ENCODE assay signal across 9 mouse cellular contexts in genomic region chr5:83778310-83778972, GRCm38 (mm10).
DNase-seq lines count a peak whose midpoint lies in the region; ATAC-seq and TF ChIP-seq lines count a peak whose summit lies in the region.
"Had no signal": no experiment of that assay in that cellular context is flagged by ENCODE, and none has a peak within 500 bp of the region (broad histone marks: within the 10 kb centered on the region; RNA-seq: fewer than 3 reads in every experiment).

No protein-coding gene starts in this region.

- 32% methylated on average over 3 of the region's 3 CpGs for WGBS in hindbrain, embryonic 11.5 days
- WGBS in hindbrain, embryonic 12.5 days: 30% methylated on average over 3 of the region's 3 CpGs
- 31% methylated on average over 3 of the region's 3 CpGs for WGBS in neural tube, embryonic 11.5 days

- H3K4me1 ChIP-seq in hindbrain, embryonic 11.5 days (replicated peaks; ENCODE audit: control insufficient read depth, insufficient read depth, low read length): no peaks in the 10 kb centered on the region
- H3K4me1 ChIP-seq in hindbrain, embryonic 12.5 days: no peaks in the 10 kb centered on the region
- H3K4me1 ChIP-seq in neural tube, embryonic 11.5 days (ENCODE audit: control insufficient read depth, insufficient read depth, low read length): no peaks in the 10 kb centered on the region
- no peaks in the 10 kb centered on the region for H3K4me1 ChIP-seq in cortical plate, adult 2 months (ENCODE audit: control insufficient read depth, insufficient read depth, low read length)

- no peak overlapping the region for H3K4me2 ChIP-seq in hindbrain, embryonic 11.5 days (replicated peaks; ENCODE audit: low read depth, low read length)
- no peak overlapping the region for H3K4me2 ChIP-seq in hindbrain, embryonic 12.5 days (replicated peaks)
- no peak overlapping the region for H3K4me2 ChIP-seq in neural tube, embryonic 11.5 days (ENCODE audit: low read depth)

- H3K4me3 ChIP-seq in hindbrain, embryonic 11.5 days (ENCODE audit: low read depth, low read length): no peak overlapping the region
- no peak overlapping the region for H3K4me3 ChIP-seq in hindbrain, embryonic 12.5 days
- H3K4me3 ChIP-seq in neural tube, embryonic 11.5 days (ENCODE audit: low read depth, low read length): no peak overlapping the region
- H3K4me3 ChIP-seq in cortical plate, adult 2 months (ENCODE audit: insufficient read depth, low read length): no peak overlapping the region

- ATAC-seq in hindbrain, embryonic 11.5 days (ENCODE audit: low FRiP score): 0 out of 2 replicates have a peak, but pooled peaks have one; percentile 44
- ATAC-seq in hindbrain, embryonic 12.5 days (ENCODE audit: low FRiP score): no peak
- ATAC-seq in neural tube, embryonic 11.5 days (ENCODE audit: insufficient read depth, low FRiP score, low TSS enrichment): no peak

- no peaks in the 10 kb centered on the region for H3K36me3 ChIP-seq in hindbrain, embryonic 11.5 days (ENCODE audit: control insufficient read depth, insufficient read depth, low read length)
- H3K36me3 ChIP-seq in hindbrain, embryonic 12.5 days: no peaks in the 10 kb centered on the region
- no peaks in the 10 kb centered on the region for H3K36me3 ChIP-seq in neural tube, embryonic 11.5 days (ENCODE audit: control insufficient read depth, insufficient read depth, low read length)

- no peak overlapping the region for H3K27ac ChIP-seq in hindbrain, embryonic 11.5 days (ENCODE audit: low read depth, low read length)
- no peak overlapping the region for H3K27ac ChIP-seq in hindbrain, embryonic 12.5 days
- H3K27ac ChIP-seq in neural tube, embryonic 11.5 days (ENCODE audit: low read depth, low read length): no peak overlapping the region
- H3K27ac ChIP-seq in cortical plate, adult 2 months (ENCODE audit: insufficient read depth, low read length): no peak overlapping the region

- TF ChIP-seq CTCF in cortical plate, adult 2 months (IDR thresholded peaks at IDR 0.05; ENCODE audit: extremely low read depth, insufficient read depth, low read length): 0 out of 2 replicates have a peak, but pooled peaks have one; percentile 7

- H3K9me3 ChIP-seq in hindbrain, embryonic 11.5 days (ENCODE audit: control insufficient read depth, low read length): no peaks in the 10 kb centered on the region
- no peaks in the 10 kb centered on the region for H3K9me3 ChIP-seq in hindbrain, embryonic 12.5 days (replicated peaks)
- H3K9me3 ChIP-seq in neural tube, embryonic 11.5 days (ENCODE audit: control insufficient read depth, low read length): no peaks in the 10 kb centered on the region

- TF ChIP-seq POLR2A in cortical plate, adult 2 months (IDR thresholded peaks at IDR 0.05; ENCODE audit: extremely low read depth, insufficient read depth, low read length): no peak

- DNase-seq in hindbrain, embryonic 11.5 days (ENCODE audit: low spot score): peak; percentile 67
- peak; percentile 40 for DNase-seq in neural tube, embryonic 11.5 days (ENCODE audit: low spot score)
- DNase-seq in neural tube, embryonic 10.5 days (ENCODE audit: extremely low spot score, low spot score): no peak
- DNase-seq in retina, embryonic 14.5 days (ENCODE audit: low spot score): peak; percentile 81
- DNase-seq in ovary, postnatal 36 days (ENCODE audit: low spot score): no peak
- no peak for DNase-seq in T-cell, adult 2 months (ENCODE audit: low spot score)
- DNase-seq: lung, postnatal 4 days had no signal

- no peaks in the 10 kb centered on the region for H3K27me3 ChIP-seq in hindbrain, embryonic 11.5 days (ENCODE audit: control insufficient read depth, insufficient read depth, low read length)
- no peaks in the 10 kb centered on the region for H3K27me3 ChIP-seq in hindbrain, embryonic 12.5 days
- H3K27me3 ChIP-seq in neural tube, embryonic 11.5 days (ENCODE audit: control insufficient read depth, insufficient read depth, low read length): no peaks in the 10 kb centered on the region

- no peak overlapping the region for H3K9ac ChIP-seq in hindbrain, embryonic 11.5 days (ENCODE audit: low read depth, low read length)
- H3K9ac ChIP-seq in hindbrain, embryonic 12.5 days: no peak overlapping the region
- H3K9ac ChIP-seq in neural tube, embryonic 11.5 days (ENCODE audit: low read length): no peak overlapping the region

Comparison
In these comparisons a context has a peak if more than half of its experiments do, and no peak if none do; other contexts are left out.
1. DNase-seq: peak in hindbrain, embryonic 11.5 days (single experiment), neural tube, embryonic 11.5 days (single experiment) and retina, embryonic 14.5 days (single experiment); none in neural tube, embryonic 10.5 days (single experiment), ovary, postnatal 36 days (single experiment) and T-cell, adult 2 months (single experiment).